7 mouse cellular contexts compared by ENCODE assay signal in genomic region chr3:104961066-104962059, GRCm38 (mm10). TPM values are rescaled to one million over a fixed set of nuclear protein-coding genes. Genes with fewer than 3 reads are reported as not detected.
DNase-seq lines count a peak whose midpoint lies in the region; ATAC-seq and TF ChIP-seq lines count a peak whose summit lies in the region.

TSS of gene Wnt2b (minus strand) at chr3:104961921.

- peak; percentile 17 to 29; a peak in 1 of 4 replicates for ATAC-seq in hematopoietic stem cell, adult 5-6 weeks (replicated peaks in 1 of 2; ENCODE audit: insufficient read depth in 1 of 2, low FRiP score in 2 of 2, low TSS enrichment in 1 of 2, low read depth in 1 of 2, poor library complexity in 2 of 2, severe bottlenecking in 2 of 2)
- peak; percentile 43 for ATAC-seq in liver, embryonic 13.5 days (ENCODE audit: low read depth)

- peaks cover 13% of the 10 kb centered on the region for H3K4me1 ChIP-seq in spleen, adult 2 months (ENCODE audit: control insufficient read depth, insufficient read depth, insufficient read length)
- no peaks in the 10 kb centered on the region for H3K4me1 ChIP-seq in cortical plate, adult 2 months (ENCODE audit: control insufficient read depth, insufficient read depth, low read length)
- H3K4me1 ChIP-seq in liver, embryonic 13.5 days (replicated peaks) = peaks cover 23% of the 10 kb centered on the region

- DNase-seq in spleen, adult 2 months (ENCODE audit: low read depth in 1 of 2, low spot score in 2 of 2) = no peak
- no peak for DNase-seq in spleen, adult 12 weeks (ENCODE audit: low spot score)
- no peak for DNase-seq in liver, embryonic 13.5 days
- DNase-seq in retina, postnatal 1 day = peak; percentile 65
- no peak for DNase-seq in frontal cortex, postnatal 36 days (ENCODE audit: low spot score in 2 of 2)

- no peak for TF ChIP-seq CTCF in spleen, adult 2 months (IDR thresholded peaks at IDR 0.05; ENCODE audit: extremely low read depth, insufficient read depth, insufficient read length, insufficient replicate concordance)
- TF ChIP-seq CTCF in cortical plate, adult 2 months (IDR thresholded peaks at IDR 0.05; ENCODE audit: extremely low read depth, insufficient read depth, low read length) = no peak

- H3K4me2 ChIP-seq in liver, embryonic 13.5 days = peak within 1 kb of the TSS; percentile 66

- no peak for TF ChIP-seq POLR2A in spleen, adult 2 months (IDR thresholded peaks at IDR 0.05; ENCODE audit: low read depth, low read length)
- no peak for TF ChIP-seq POLR2A in cortical plate, adult 2 months (IDR thresholded peaks at IDR 0.05; ENCODE audit: extremely low read depth, insufficient read depth, low read length)

- H3K27me3 ChIP-seq in spleen, adult 2 months (ENCODE audit: control insufficient read depth, insufficient read depth, low read length) = peaks cover 16% of the 10 kb centered on the region
- H3K27me3 ChIP-seq in liver, embryonic 13.5 days = peaks cover 84% of the 10 kb centered on the region

- no peaks in the 10 kb centered on the region for H3K36me3 ChIP-seq in spleen, adult 2 months (ENCODE audit: control insufficient read depth, insufficient read depth, low read length)
- H3K36me3 ChIP-seq in liver, embryonic 13.5 days = no peaks in the 10 kb centered on the region

- peak within 1 kb of the TSS; percentile 26; the same call in 1 of the 2 replicates for H3K4me3 ChIP-seq in spleen, adult 2 months (ENCODE audit: extremely low read depth, insufficient read depth, insufficient read length)
- H3K4me3 ChIP-seq in cortical plate, adult 2 months (ENCODE audit: insufficient read depth, low read length) = peak within 1 kb of the TSS; percentile 20
- H3K4me3 ChIP-seq in liver, embryonic 13.5 days (replicated peaks) = peak within 1 kb of the TSS; percentile 52

- H3K9ac ChIP-seq in liver, embryonic 13.5 days = no peak within 1 kb of the TSS

- no peak within 1 kb of the TSS for H3K27ac ChIP-seq in spleen, adult 2 months (ENCODE audit: insufficient read depth, low read length)
- H3K27ac ChIP-seq in cortical plate, adult 2 months (ENCODE audit: insufficient read depth, low read length) = no peak within 1 kb of the TSS
- no peak within 1 kb of the TSS for H3K27ac ChIP-seq in liver, embryonic 13.5 days

- WGBS in spleen, adult 2 months = 2% methylated on average over 50 of the region's 87 CpGs
- WGBS in liver, embryonic 13.5 days (ENCODE audit: insufficient replicate concordance) = 3% methylated on average over 71 of the region's 87 CpGs

- H3K9me3 ChIP-seq in liver, embryonic 13.5 days (replicated peaks) = no peaks in the 10 kb centered on the region

RNA-seq across cellular contexts. Expression of gene Wnt2b, which starts in this region (rescaled TPM):
- polyA plus RNA-seq in spleen, adult 2 months (2012; rRNA removed) = 0.25 and 0.69 TPM in 2 replicates
- 1.0 and 1.5 TPM in 2 replicates for polyA plus RNA-seq in cortical plate, adult 2 months (2012; rRNA removed)
- not detected in 2 replicates for total RNA-seq in hematopoietic stem cell, adult 5-6 weeks (2017)
- 0.13 and 0.15 TPM in 2 replicates for polyA plus RNA-seq in liver, embryonic 13.5 days (2015; fragmentation: Nextera tagmentation; extraction: Ambion mirVana)

Comparison
In these comparisons a context has a peak if more than half of its experiments do, and no peak if none do; other contexts are left out.
1. Peak in ATAC-seq in hematopoietic stem cell, adult 5-6 weeks; RNA of the gene not detected or under 1 TPM.
2. Peak in ATAC-seq, H3K4me3 ChIP-seq and H3K4me2 ChIP-seq in liver, embryonic 13.5 days; RNA of the gene not detected or under 1 TPM.